Mouse (Mus musculus): ENCODE measurements around the gene Dlgap1. TPM values are rescaled to one million over a fixed set of nuclear protein-coding genes. Genes with fewer than 3 reads are reported as not detected.

Gene Dlgap1
- polyA plus RNA-seq, 1 experiment from 2014 or later = 11.6 TPM

DNA sequence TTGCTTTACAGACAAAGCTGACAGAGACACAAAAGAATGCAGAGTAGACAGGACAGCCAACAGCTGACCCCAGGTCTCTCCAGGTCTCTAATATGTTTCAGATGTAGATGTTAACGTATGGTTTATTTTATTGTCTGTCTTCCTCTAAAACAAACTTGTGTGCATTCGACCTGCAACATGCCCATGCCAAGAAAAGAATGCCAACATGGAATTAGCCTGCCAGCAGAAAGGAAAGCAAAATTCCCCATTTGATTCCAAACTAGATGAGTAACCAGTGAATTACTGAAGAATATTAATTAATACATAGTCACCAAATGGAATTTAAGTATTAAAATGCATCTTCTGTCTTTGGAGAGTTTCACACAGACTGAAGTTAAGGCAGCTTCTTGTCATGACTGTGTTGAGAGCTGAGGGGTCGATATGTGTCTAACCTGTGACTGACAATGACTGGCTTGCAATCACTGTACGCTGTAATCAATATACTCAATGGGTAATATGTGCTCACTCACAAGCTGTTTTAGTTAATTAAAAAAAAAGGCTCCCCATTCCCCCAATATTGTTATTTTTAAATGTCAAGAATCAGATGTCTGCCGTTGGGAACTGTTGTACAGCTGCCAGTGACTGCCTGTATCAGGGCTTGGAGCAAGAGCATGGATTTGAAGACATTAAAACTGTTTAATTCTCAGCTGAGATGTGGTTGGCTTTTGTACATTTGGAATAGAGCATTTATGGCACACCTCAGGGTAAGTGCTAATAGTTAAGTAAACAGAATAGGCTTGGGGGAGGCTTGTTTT, 552.4 kb downstream of the Dlgap1 start:
- no peak overlapping the region for H3K27ac ChIP-seq (ENCODE audit: low read depth, low read length)

DNA sequence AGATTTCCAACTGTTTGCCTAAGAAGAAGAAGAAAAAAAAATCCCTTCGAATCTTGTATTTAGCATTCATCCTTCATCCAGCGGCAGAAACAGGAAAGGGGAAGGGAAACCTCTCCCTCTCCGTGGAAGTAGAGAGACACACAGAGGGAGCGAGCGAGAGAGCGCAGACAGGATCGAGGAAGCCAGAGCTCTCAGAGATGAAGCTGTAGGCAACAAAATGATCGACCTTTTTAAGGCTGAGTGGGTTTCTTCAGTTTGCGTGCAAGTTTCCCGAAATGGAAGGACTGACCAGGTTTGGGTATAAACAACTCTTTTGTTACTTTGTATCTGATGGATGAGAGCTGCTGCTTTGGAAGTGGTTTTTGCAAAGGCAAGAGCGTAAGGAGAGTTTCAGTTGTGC, 553.1 kb downstream of the Dlgap1 start:
- Histone ChIP-seq H3K4me1 (ENCODE audit: control insufficient read depth, insufficient read depth, low read length) (0 out of 2 replicates have a peak, but pooled peaks cover 4% of the 10 kb centered on the region), H3K9ac (ENCODE audit: low read length) (0 out of 2 replicates have a peak overlapping the region, but pooled peaks have one; percentile 13), H3K36me3 (ENCODE audit: control insufficient read depth, insufficient read depth, low read length) (no peaks in the 10 kb centered on the region), H3K27ac (ENCODE audit: low read depth, low read length) (no peak overlapping the region), H3K4me2 (ENCODE audit: low read length) (peak overlapping the region; percentile 4; the same call in 1 of the 2 replicates), H3K27me3 (replicated peaks; ENCODE audit: control insufficient read depth, insufficient read depth, low read length) (no peaks in the 10 kb centered on the region), H3K4me3 (ENCODE audit: low read depth, low read length) (0 out of 2 replicates have a peak overlapping the region, but pooled peaks have one; percentile 1), H3K9me3 (replicated peaks; ENCODE audit: control insufficient read depth, low read length) (no peaks in the 10 kb centered on the region)
- DNase-seq (ENCODE audit: low spot score) (peak; percentile 49), ATAC-seq (no peak)
- 52% methylated on average over 11 of the region's 11 CpGs for WGBS

More for the DNA sequence above, 552.4 kb downstream of the Dlgap1 start:
- WGBS = 73% methylated on average over 5 of the region's 5 CpGs
- Histone ChIP-seq H3K4me1 (ENCODE audit: control insufficient read depth, insufficient read depth, low read length) (0 out of 2 replicates have a peak, but pooled peaks cover 4% of the 10 kb centered on the region), H3K9me3 (replicated peaks; ENCODE audit: control insufficient read depth, low read length) (no peaks in the 10 kb centered on the region), H3K9ac (ENCODE audit: low read length) (no peak overlapping the region), H3K4me2 (ENCODE audit: low read length) (no peak overlapping the region), H3K36me3 (ENCODE audit: control insufficient read depth, insufficient read depth, low read length) (no peaks in the 10 kb centered on the region), H3K27me3 (replicated peaks; ENCODE audit: control insufficient read depth, insufficient read depth, low read length) (no peaks in the 10 kb centered on the region), H3K4me3 (ENCODE audit: low read depth, low read length) (no peak overlapping the region)
- ATAC-seq (0 out of 2 replicates have a peak, but pooled peaks have one; percentile 20), DNase-seq (ENCODE audit: low spot score) (peak; percentile 46)

DNA sequence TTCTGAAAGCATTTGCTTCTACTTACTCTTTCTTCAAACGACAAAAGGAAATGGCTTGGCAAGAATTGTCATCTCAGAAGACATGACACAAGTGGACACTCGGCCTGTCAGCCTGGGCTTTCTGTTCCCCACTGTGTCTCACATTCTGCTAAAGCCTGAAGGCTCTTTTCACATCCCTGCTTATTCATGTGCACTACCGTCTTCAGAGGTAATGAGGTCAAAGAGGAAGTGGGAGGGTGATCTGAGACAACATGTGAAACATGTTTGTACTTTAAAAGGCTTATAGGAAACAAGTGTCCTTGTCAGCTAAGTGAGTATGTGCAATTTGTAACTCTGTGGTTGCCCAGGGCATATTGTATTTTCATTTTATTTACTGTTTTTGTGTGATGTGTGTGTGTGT, 557.1 kb downstream of the Dlgap1 start:
- 59% methylated on average over 3 of the region's 3 CpGs for WGBS
- no peak for ATAC-seq
- no peak overlapping the region for H3K4me2 ChIP-seq (ENCODE audit: low read length)
- no peak overlapping the region for H3K4me3 ChIP-seq (ENCODE audit: low read depth, low read length)
- no peaks in the 10 kb centered on the region for H3K36me3 ChIP-seq (ENCODE audit: control insufficient read depth, insufficient read depth, low read length)
- DNase-seq (ENCODE audit: low spot score) = no peak
- 0 out of 2 replicates have a peak, but pooled peaks cover 4% of the 10 kb centered on the region for H3K4me1 ChIP-seq (ENCODE audit: control insufficient read depth, insufficient read depth, low read length)
- H3K9me3 ChIP-seq (replicated peaks; ENCODE audit: control insufficient read depth, low read length) = no peaks in the 10 kb centered on the region
- no peaks in the 10 kb centered on the region for H3K27me3 ChIP-seq (replicated peaks; ENCODE audit: control insufficient read depth, insufficient read depth, low read length)
- no peak overlapping the region for H3K27ac ChIP-seq (ENCODE audit: low read depth, low read length)
- H3K9ac ChIP-seq (ENCODE audit: low read length) = no peak overlapping the region

DNA sequence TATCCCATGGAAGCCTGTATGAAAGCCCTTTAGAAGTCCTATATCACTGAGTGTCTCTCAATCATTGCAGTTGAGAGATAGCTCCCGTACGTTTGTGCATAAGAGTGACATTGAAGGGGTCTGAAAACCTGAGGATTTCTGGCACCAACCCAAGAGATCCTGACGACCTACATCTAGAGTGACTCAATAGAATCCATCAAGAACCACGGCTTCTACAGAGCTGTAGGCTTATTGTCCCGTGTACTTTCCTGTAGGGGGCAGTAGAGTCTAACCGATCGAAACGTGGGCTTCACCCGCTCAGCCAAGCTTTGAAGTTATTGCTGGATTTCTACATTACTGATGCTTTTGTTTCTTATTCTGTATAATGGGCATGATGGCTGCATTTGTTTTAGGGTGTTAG, 558.2 kb downstream of the Dlgap1 start:
- Histone ChIP-seq H3K4me2 (ENCODE audit: low read length) (no peak overlapping the region), H3K9me3 (replicated peaks; ENCODE audit: control insufficient read depth, low read length) (no peaks in the 10 kb centered on the region), H3K4me1 (ENCODE audit: control insufficient read depth, insufficient read depth, low read length) (no peaks in the 10 kb centered on the region), H3K27me3 (replicated peaks; ENCODE audit: control insufficient read depth, insufficient read depth, low read length) (no peaks in the 10 kb centered on the region), H3K27ac (ENCODE audit: low read depth, low read length) (no peak overlapping the region), H3K36me3 (ENCODE audit: control insufficient read depth, insufficient read depth, low read length) (no peaks in the 10 kb centered on the region), H3K9ac (ENCODE audit: low read length) (no peak overlapping the region), H3K4me3 (ENCODE audit: low read depth, low read length) (no peak overlapping the region)
- 33% methylated on average over 9 of the region's 9 CpGs for WGBS
- peak; percentile 69; the same call in 1 of the 2 replicates for ATAC-seq
- DNase-seq (ENCODE audit: low spot score) = peak; percentile 76

- no peak overlapping the region for H3K27ac ChIP-seq (ENCODE audit: low read depth, low read length)
- WGBS = 59% methylated on average over 7 of the region's 7 CpGs
- no peaks in the 10 kb centered on the region for H3K4me1 ChIP-seq (ENCODE audit: control insufficient read depth, insufficient read depth, low read length)
- H3K27me3 ChIP-seq (replicated peaks; ENCODE audit: control insufficient read depth, insufficient read depth, low read length) = no peaks in the 10 kb centered on the region
- H3K9me3 ChIP-seq (replicated peaks; ENCODE audit: control insufficient read depth, low read length) = no peaks in the 10 kb centered on the region
- no peak overlapping the region for H3K4me2 ChIP-seq (ENCODE audit: low read length)
- H3K9ac ChIP-seq (ENCODE audit: low read length) = no peak overlapping the region
- no peaks in the 10 kb centered on the region for H3K36me3 ChIP-seq (ENCODE audit: control insufficient read depth, insufficient read depth, low read length)
- DNase-seq (ENCODE audit: low spot score) (no peak), ATAC-seq (no peak)
- no peak overlapping the region for H3K4me3 ChIP-seq (ENCODE audit: low read depth, low read length)
Measured at GRCm38 (mm10) chr17:70528196-70529187, 559.6 kb downstream of the Dlgap1 start.

DNA sequence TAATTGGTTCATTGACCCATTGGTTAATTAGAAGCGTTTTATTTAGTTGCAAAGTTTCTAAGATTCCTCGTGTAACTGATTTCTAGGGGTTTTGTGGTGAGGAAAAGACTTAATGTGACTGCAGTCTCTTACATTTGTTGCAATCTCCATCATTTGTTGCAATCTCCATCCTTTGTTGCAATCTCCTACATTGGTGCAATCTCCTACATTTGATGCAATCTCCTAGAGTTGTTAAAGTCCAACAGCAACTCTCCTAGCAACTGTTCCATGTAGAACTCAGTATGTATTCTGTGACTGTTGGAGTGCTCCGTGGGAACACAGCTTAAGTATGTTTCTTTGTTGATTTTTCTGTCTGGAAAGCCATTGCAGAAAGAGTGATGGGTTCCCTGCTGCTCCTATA, 565.4 kb downstream of the Dlgap1 start:
- ATAC-seq (no peak), DNase-seq (ENCODE audit: low spot score) (no peak)
- Histone ChIP-seq H3K4me1 (ENCODE audit: control insufficient read depth, insufficient read depth, low read length) (no peaks in the 10 kb centered on the region), H3K9ac (ENCODE audit: low read length) (no peak overlapping the region), H3K9me3 (replicated peaks; ENCODE audit: control insufficient read depth, low read length) (no peaks in the 10 kb centered on the region), H3K4me3 (ENCODE audit: low read depth, low read length) (no peak overlapping the region), H3K36me3 (ENCODE audit: control insufficient read depth, insufficient read depth, low read length) (no peaks in the 10 kb centered on the region), H3K27me3 (replicated peaks; ENCODE audit: control insufficient read depth, insufficient read depth, low read length) (no peaks in the 10 kb centered on the region), H3K27ac (ENCODE audit: low read depth, low read length) (no peak overlapping the region), H3K4me2 (ENCODE audit: low read length) (no peak overlapping the region)
- WGBS = 67% methylated on average over 3 of the region's 3 CpGs

GRCm38 (mm10) chr17:70541816-70542215, 572.9 kb downstream of the Dlgap1 start:
- H3K9me3 ChIP-seq (replicated peaks; ENCODE audit: control insufficient read depth, low read length) = no peaks in the 10 kb centered on the region
- no peaks in the 10 kb centered on the region for H3K36me3 ChIP-seq (ENCODE audit: control insufficient read depth, insufficient read depth, low read length)
- H3K4me3 ChIP-seq (ENCODE audit: low read depth, low read length) = no peak overlapping the region
- H3K27me3 ChIP-seq (replicated peaks; ENCODE audit: control insufficient read depth, insufficient read depth, low read length) = no peaks in the 10 kb centered on the region
- no peak overlapping the region for H3K9ac ChIP-seq (ENCODE audit: low read length)
- DNase-seq (ENCODE audit: low spot score) = no peak
- no peak overlapping the region for H3K4me2 ChIP-seq (ENCODE audit: low read length)
- no peak for ATAC-seq
- 87% methylated on average over 4 of the region's 4 CpGs for WGBS
- H3K27ac ChIP-seq (ENCODE audit: low read depth, low read length) = no peak overlapping the region
- no peaks in the 10 kb centered on the region for H3K4me1 ChIP-seq (ENCODE audit: control insufficient read depth, insufficient read depth, low read length)

DNA sequence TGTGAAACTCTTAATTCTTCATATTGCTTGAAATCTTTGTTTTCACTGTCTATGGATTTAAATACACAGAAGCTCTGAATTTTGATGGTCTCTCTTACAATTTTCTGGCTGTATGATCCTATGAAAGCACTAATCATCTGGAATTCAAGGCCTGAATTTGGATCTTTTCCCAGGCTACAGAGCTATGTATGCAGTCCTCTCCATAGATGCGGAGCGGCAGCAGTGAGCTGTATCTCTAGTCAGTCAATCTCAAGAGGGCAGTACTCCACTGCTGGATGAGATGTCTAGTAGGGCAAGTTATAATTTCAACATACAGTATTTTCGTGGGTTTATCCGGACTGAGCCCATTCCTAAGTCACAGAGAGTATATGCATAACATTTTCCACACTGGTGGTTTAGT, 581.9 kb downstream of the Dlgap1 start:
- Histone ChIP-seq H3K4me2 (ENCODE audit: low read length) (no peak overlapping the region), H3K4me1 (ENCODE audit: control insufficient read depth, insufficient read depth, low read length) (no peaks in the 10 kb centered on the region), H3K27ac (ENCODE audit: low read depth, low read length) (no peak overlapping the region), H3K9me3 (replicated peaks; ENCODE audit: control insufficient read depth, low read length) (no peaks in the 10 kb centered on the region), H3K4me3 (ENCODE audit: low read depth, low read length) (no peak overlapping the region), H3K36me3 (ENCODE audit: control insufficient read depth, insufficient read depth, low read length) (no peaks in the 10 kb centered on the region), H3K27me3 (replicated peaks; ENCODE audit: control insufficient read depth, insufficient read depth, low read length) (no peaks in the 10 kb centered on the region), H3K9ac (ENCODE audit: low read length) (no peak overlapping the region)
- DNase-seq (ENCODE audit: low spot score) = no peak
- ATAC-seq = no peak
- 90% methylated on average over 4 of the region's 4 CpGs for WGBS
